Mouse (Mus musculus) heart, embryonic 13.5 days (tissue): ENCODE measurements around the gene Tmem190. TPM values are rescaled to one million over a fixed set of nuclear protein-coding genes. Genes with fewer than 3 reads are reported as not detected.

ENCODE experiments used
- ATAC-seq: fragments of 200-750 bp; cut with Nextera tagmentation; 2 replicates; pipeline ENCODE4 v1.8.0; 2017; ENCODE audit warnings: moderate TSS enrichment; ENCODE audit not compliant: insufficient number of reproducible peaks, low FRiP score, low TSS enrichment; ENCODE audit errors: extremely low read depth
- H3K27ac ChIP-seq: fragments of 300-500 bp; sonication (generic); replicated peaks from 2 replicates; pipeline ENCODE4 v1.5.1; 2015; ENCODE audit warnings: moderate library complexity, mild to moderate bottlenecking, inconsistent platforms
- H3K27me3 ChIP-seq: fragments of 300-500 bp; sonication (generic); replicated peaks from 2 replicates; pipeline ENCODE4 v1.6.1; 2015; ENCODE audit warnings: mild to moderate bottlenecking, inconsistent platforms
- H3K36me3 ChIP-seq: fragments of 300-500 bp; sonication (generic); 2 replicates; pipeline ENCODE4 v1.6.1; 2015; ENCODE audit warnings: mild to moderate bottlenecking, inconsistent platforms
- H3K4me1 ChIP-seq: fragments of 300-500 bp; sonication (generic); 2 replicates; pipeline ENCODE4 v1.6.1; 2015; ENCODE audit warnings: inconsistent platforms
- H3K4me2 ChIP-seq: fragments of 300-500 bp; sonication (generic); 2 replicates; pipeline ENCODE4 v1.6.1; 2015; ENCODE audit warnings: inconsistent platforms, mild to moderate bottlenecking, moderate library complexity
- H3K4me3 ChIP-seq: fragments of 300-500 bp; sonication (generic); 2 replicates; pipeline ENCODE4 v1.5.1; 2015; ENCODE audit warnings: moderate library complexity, mild to moderate bottlenecking, inconsistent platforms
- H3K9ac ChIP-seq: fragments of 300-500 bp; sonication (generic); 2 replicates; pipeline ENCODE4 v1.6.1; 2015; ENCODE audit warnings: inconsistent platforms, mild to moderate bottlenecking, moderate library complexity
- H3K9me3 ChIP-seq: fragments of 300-500 bp; sonication (generic); 2 replicates; pipeline ENCODE4 v1.6.1; 2016; ENCODE audit warnings: inconsistent platforms
- WGBS: fragments of 180-500 bp; shearing (Covaris S2); methylation state at CpG from one replicate; pipeline ENCODE4 v1.1.7; 2015; ENCODE audit warnings: mixed read lengths; 5-methylcytosine and 5-hydroxymethylcytosine counted together
- polyA plus RNA-seq: library from polyadenylated mRNA; unstranded; fragments of >200 nt; fragmentation: Nextera tagmentation; extraction: Ambion mirVana; gene quantifications from 2 replicates; pipeline ENCODE4 v1.2.1, GENCODE M21; 2015

The Tmem190 gene
- polyA plus RNA-seq, 1 experiment from 2014 or later: not detected

GRCm38 (mm10) chr7:4747156-4747899 lies 35.4 kb upstream of the Tmem190 start:
- H3K4me3 ChIP-seq: no peak overlapping the region
- no peaks in the 10 kb centered on the region for H3K27me3 ChIP-seq
- ATAC-seq: no peak
- peaks cover 29% of the 10 kb centered on the region for H3K4me1 ChIP-seq
- H3K4me2 ChIP-seq: no peak overlapping the region
- no peak overlapping the region for H3K9ac ChIP-seq
- peaks cover 48% of the 10 kb centered on the region for H3K36me3 ChIP-seq
- no peaks in the 10 kb centered on the region for H3K9me3 ChIP-seq
- no peak overlapping the region for H3K27ac ChIP-seq
- 53% methylated on average over 9 of the region's 9 CpGs for WGBS

- H3K27me3 ChIP-seq: no peaks in the 10 kb centered on the region
- no peak overlapping the region for H3K27ac ChIP-seq
- peaks cover 29% of the 10 kb centered on the region for H3K4me1 ChIP-seq
- no peaks in the 10 kb centered on the region for H3K9me3 ChIP-seq
- 66% methylated on average over 4 of the region's 4 CpGs for WGBS
- H3K4me3 ChIP-seq: no peak overlapping the region
- no peak overlapping the region for H3K4me2 ChIP-seq
- peaks cover 38% of the 10 kb centered on the region for H3K36me3 ChIP-seq
- ATAC-seq: no peak
- H3K9ac ChIP-seq: no peak overlapping the region
Measured at GRCm38 (mm10) chr7:4748321-4748720, 34.4 kb upstream of the Tmem190 start.

- no peak overlapping the region for H3K4me2 ChIP-seq
- no peaks in the 10 kb centered on the region for H3K27me3 ChIP-seq
- no peaks in the 10 kb centered on the region for H3K9me3 ChIP-seq
- WGBS: 62% methylated on average over 2 of the region's 2 CpGs
- H3K4me3 ChIP-seq: no peak overlapping the region
- H3K4me1 ChIP-seq: peaks cover 28% of the 10 kb centered on the region
- H3K36me3 ChIP-seq: peaks cover 30% of the 10 kb centered on the region
- H3K9ac ChIP-seq: no peak overlapping the region
- H3K27ac ChIP-seq: no peak overlapping the region
- ATAC-seq: no peak
Measured at GRCm38 (mm10) chr7:4749169-4749568, 33.6 kb upstream of the Tmem190 start.

GRCm38 (mm10) chr7:4751971-4752820 lies 30.5 kb upstream of the Tmem190 start:
- Histone ChIP-seq H3K27me3 (no peaks in the 10 kb centered on the region), H3K27ac (peak overlapping the region; percentile 41), H3K4me1 (peaks cover 24% of the 10 kb centered on the region), H3K4me2 (peak overlapping the region; percentile 74), H3K9ac (peak overlapping the region; percentile 75), H3K9me3 (0 out of 2 replicates have a peak, but pooled peaks cover 4% of the 10 kb centered on the region), H3K36me3 (peaks cover 2% of the 10 kb centered on the region; the same call in 1 of the 2 replicates), H3K4me3 (peak overlapping the region; percentile 53)
- WGBS: 3% methylated on average over 30 of the region's 30 CpGs
- ATAC-seq: peak; percentile 83

DNA sequence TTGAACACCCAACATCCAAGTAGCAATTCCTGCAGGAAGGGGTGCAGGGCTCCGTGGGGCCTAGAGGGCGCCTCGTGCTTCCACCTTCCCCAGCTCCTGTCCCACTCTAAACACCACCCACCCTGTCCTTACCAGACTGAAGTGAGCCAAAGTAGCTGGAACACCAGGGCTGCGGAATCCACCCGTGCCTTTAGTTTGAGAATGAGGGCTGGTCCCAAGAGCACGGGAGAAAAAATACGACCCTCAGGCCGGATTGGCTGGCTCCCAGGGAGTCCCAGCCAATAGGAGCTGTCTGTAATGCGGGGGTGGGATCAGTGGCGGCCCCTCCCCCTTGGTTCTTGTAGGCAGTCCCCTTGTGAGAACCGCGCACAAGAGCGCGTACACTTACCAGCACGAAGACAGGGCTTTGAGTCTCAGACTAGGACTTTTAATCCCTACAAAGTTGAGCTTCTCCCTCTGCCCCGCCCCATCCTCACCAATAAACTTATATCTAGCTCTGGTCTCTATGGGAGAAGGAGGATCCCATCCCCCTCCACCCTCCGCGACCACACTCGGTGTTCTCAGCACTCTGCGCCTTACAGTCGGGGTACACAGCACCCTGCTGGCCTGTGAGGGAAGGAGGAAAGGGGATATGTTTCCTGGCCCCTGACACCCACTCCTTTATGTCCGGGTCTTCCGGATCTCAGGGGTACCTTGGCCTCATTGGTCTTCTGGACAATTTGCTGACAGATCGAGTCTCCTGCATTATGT lies 29.7 kb upstream of the Tmem190 start, which contains the start of gene Cox6b2:
Gene Cox6b2 (minus strand): TSS at position 274 of the 750 bp plus-strand sequence.
- Histone ChIP-seq H3K9me3 (0 out of 2 replicates have a peak, but pooled peaks cover 4% of the 10 kb centered on the region), H3K4me3 (peak within 1 kb of the TSS; percentile 53), H3K9ac (peak within 1 kb of the TSS; percentile 75), H3K27ac (peak within 1 kb of the TSS; percentile 41), H3K4me1 (peaks cover 21% of the 10 kb centered on the region), H3K36me3 (no peaks in the 10 kb centered on the region; the same call in 1 of the 2 replicates), H3K27me3 (0 out of 2 replicates have a peak, but pooled peaks cover 3% of the 10 kb centered on the region), H3K4me2 (peak within 1 kb of the TSS; percentile 74)
- WGBS: 3% methylated on average over 24 of the region's 24 CpGs
- ATAC-seq: peak; percentile 89

GRCm38 (mm10) chr7:4759670-4760069 lies 23.1 kb upstream of the Tmem190 start:
- Histone ChIP-seq H3K4me3 (no peak overlapping the region), H3K4me2 (no peak overlapping the region), H3K27ac (no peak overlapping the region), H3K4me1 (no peaks in the 10 kb centered on the region), H3K9me3 (0 out of 2 replicates have a peak, but pooled peaks cover 4% of the 10 kb centered on the region), H3K36me3 (no peaks in the 10 kb centered on the region), H3K27me3 (0 out of 2 replicates have a peak, but pooled peaks cover 3% of the 10 kb centered on the region), H3K9ac (no peak overlapping the region)
- 29% methylated on average over 1 of the region's 1 CpGs for WGBS
- no peak for ATAC-seq

- WGBS: 33% methylated on average over 4 of the region's 4 CpGs
- Histone ChIP-seq H3K4me2 (no peak overlapping the region), H3K36me3 (no peaks in the 10 kb centered on the region), H3K27ac (no peak overlapping the region), H3K4me3 (no peak overlapping the region), H3K27me3 (peaks cover 4% of the 10 kb centered on the region; the same call in 1 of the 2 replicates), H3K9me3 (no peaks in the 10 kb centered on the region), H3K9ac (no peak overlapping the region), H3K4me1 (no peaks in the 10 kb centered on the region)
- no peak for ATAC-seq
Measured at GRCm38 (mm10) chr7:4764946-4765710, 17.6 kb upstream of the Tmem190 start.

DNA sequence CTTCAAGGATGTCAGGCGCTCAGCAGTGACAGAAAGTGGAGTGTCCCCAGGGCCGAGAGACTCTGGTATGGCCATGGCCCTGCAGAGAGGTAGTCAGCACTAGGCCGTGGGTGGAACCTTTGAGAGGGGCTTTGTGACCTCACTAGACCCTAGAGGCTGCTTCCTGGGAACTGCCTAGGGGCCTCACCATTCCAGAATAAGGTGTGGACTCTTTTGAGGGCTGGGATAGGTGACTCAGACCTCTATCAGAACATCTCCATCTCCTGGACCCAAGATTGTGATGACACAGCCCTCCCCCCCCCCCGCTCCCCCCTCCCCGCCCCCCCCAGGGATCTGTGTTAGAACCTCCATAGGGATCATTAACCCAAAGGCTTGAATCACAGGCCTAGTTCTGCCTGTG lies 11.5 kb upstream of the Tmem190 start, which contains the start of gene Fam71e2:
Gene Fam71e2 (minus strand): TSS at position 101 of the 400 bp plus-strand sequence.
- Histone ChIP-seq H3K27me3 (peaks cover 29% of the 10 kb centered on the region), H3K9ac (no peak within 1 kb of the TSS), H3K27ac (no peak within 1 kb of the TSS), H3K4me2 (no peak within 1 kb of the TSS), H3K36me3 (no peaks in the 10 kb centered on the region), H3K4me3 (no peak within 1 kb of the TSS), H3K4me1 (no peaks in the 10 kb centered on the region), H3K9me3 (no peaks in the 10 kb centered on the region)
- no peak for ATAC-seq
- 63% methylated on average over 4 of the region's 5 CpGs for WGBS

DNA sequence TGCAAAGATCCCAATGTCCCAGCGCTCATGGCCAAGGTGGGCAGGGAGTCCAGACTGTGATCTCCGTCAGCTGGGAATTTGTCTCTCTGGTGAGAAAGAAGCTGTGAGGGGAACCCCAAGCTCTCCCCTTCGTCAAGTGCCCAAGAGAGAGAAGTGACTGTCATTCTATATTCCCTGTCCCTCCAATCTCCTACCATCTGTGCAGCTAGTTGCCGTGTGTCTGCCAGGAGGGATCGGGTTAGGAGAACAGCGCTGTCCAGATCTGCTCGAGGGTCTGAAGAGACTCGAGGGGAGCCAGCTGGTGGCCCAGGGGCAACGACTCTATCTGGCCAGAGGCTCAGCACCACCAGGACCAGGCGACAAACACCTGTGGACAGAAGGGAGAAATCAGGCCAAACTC lies 6.6 kb upstream of the Tmem190 start:
- ATAC-seq: no peak
- Histone ChIP-seq H3K9me3 (no peaks in the 10 kb centered on the region), H3K9ac (no peak overlapping the region), H3K4me2 (no peak overlapping the region), H3K4me1 (peaks cover 15% of the 10 kb centered on the region), H3K27me3 (peaks cover 79% of the 10 kb centered on the region), H3K4me3 (no peak overlapping the region), H3K27ac (no peak overlapping the region), H3K36me3 (no peaks in the 10 kb centered on the region)
- 39% methylated on average over 10 of the region's 10 CpGs for WGBS
